Mouse (Mus musculus) liver, embryonic 15.5 days (tissue): ENCODE data around the gene Nav3. TPM values are rescaled to one million over a fixed set of nuclear protein-coding genes. Genes with fewer than 3 reads are reported as not detected.

Source experiments
- ATAC-seq: fragments of 200-750 bp; cut with Nextera tagmentation; 2 replicates; pipeline ENCODE4 v1.8.0; 2017; ENCODE audit warnings: moderate number of reproducible peaks, mild to moderate bottlenecking, moderate library complexity; ENCODE audit not compliant: insufficient read depth
- H3K27ac ChIP-seq: fragments of 300-500 bp; sonication (generic); replicated peaks from 2 replicates; pipeline ENCODE4 v1.5.1; 2015; ENCODE audit warnings: mild to moderate bottlenecking, inconsistent platforms
- H3K27me3 ChIP-seq: fragments of 300-500 bp; sonication (generic); 2 replicates; pipeline ENCODE4 v1.6.1; 2015; ENCODE audit warnings: mild to moderate bottlenecking, inconsistent platforms
- H3K36me3 ChIP-seq: fragments of 300-500 bp; sonication (generic); replicated peaks from 2 replicates; pipeline ENCODE4 v1.6.1; 2015; ENCODE audit warnings: moderate library complexity, mild to moderate bottlenecking, inconsistent platforms
- H3K4me1 ChIP-seq: fragments of 300-500 bp; sonication (generic); replicated peaks from 2 replicates; pipeline ENCODE4 v1.6.1; 2015; ENCODE audit warnings: inconsistent platforms
- H3K4me2 ChIP-seq: fragments of 300-500 bp; sonication (generic); 2 replicates; pipeline ENCODE4 v1.6.1; 2015; ENCODE audit warnings: moderate library complexity, mild to moderate bottlenecking, inconsistent platforms
- H3K4me3 ChIP-seq: fragments of 300-500 bp; sonication (generic); replicated peaks from 2 replicates; pipeline ENCODE4 v1.5.1; 2015; ENCODE audit warnings: mild to moderate bottlenecking, inconsistent platforms
- H3K9ac ChIP-seq: fragments of 300-500 bp; sonication (generic); 2 replicates; pipeline ENCODE4 v1.6.1; 2015; ENCODE audit warnings: moderate library complexity, mild to moderate bottlenecking, inconsistent platforms
- H3K9me3 ChIP-seq: fragments of 300-500 bp; sonication (generic); replicated peaks from 2 replicates; pipeline ENCODE4 v1.6.1; 2016; ENCODE audit warnings: inconsistent platforms
- WGBS: fragments of 180-500 bp; shearing (Covaris S2); methylation state at CpG from one replicate; pipeline ENCODE4 v1.1.7; 2015; ENCODE audit warnings: mixed read lengths; ENCODE audit not compliant: insufficient replicate concordance; 5-methylcytosine and 5-hydroxymethylcytosine counted together
- polyA plus RNA-seq: library from polyadenylated mRNA; unstranded; fragments of >200 nt; fragmentation: Nextera tagmentation; extraction: Ambion mirVana; gene quantifications from 2 replicates; pipeline ENCODE4 v1.2.1, GENCODE M21; 2015

Gene Nav3
- polyA plus RNA-seq, 1 experiment from 2014 or later: 0.12 TPM

DNA sequence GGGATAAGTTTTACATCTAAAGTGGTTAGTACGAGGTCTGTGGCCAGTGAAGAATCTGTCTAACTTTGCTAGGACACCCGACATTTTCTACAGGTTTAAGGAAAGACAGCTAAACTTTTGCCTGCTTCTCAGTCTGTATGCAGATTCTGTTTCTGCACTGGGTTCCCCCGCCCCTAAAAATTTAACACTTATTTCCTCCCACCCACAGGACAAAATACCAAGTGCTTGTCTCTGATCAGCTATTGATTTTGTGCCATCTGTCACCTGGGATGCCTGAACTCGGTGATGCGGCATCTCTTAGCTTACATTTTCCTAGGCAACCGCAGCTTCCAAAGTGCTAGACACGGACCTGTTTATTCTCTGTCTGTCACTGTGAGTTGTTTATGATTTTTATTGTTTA is 814.2 kb downstream of the Nav3 start:
- no peak overlapping the region for H3K27ac ChIP-seq
- ATAC-seq: no peak

DNA sequence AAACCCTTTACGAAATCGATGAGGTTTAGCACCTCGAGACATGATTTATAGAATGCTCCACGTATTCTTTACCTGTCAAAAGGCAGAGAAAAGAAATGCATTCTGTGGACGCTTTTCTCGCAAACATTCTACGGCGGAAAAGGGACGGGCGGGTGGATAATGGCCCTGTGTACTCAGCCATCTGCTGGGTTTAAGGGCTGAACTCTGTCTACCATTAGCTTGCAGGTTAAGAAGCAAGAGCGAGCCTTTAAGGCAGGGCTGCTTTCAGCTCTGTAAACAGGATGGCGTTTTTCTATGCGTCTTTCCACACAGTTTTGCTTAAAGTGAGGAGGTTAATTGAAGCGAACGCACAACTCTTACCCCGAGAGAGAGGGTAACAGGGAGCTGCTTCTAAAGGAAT is 818.3 kb downstream of the Nav3 start:
- no peak for ATAC-seq
- no peaks in the 10 kb centered on the region for H3K9me3 ChIP-seq
- no peak overlapping the region for H3K4me3 ChIP-seq
- H3K27me3 ChIP-seq: no peaks in the 10 kb centered on the region
- no peak overlapping the region for H3K4me2 ChIP-seq
- WGBS: 71% methylated on average over 16 of the region's 16 CpGs
- no peaks in the 10 kb centered on the region for H3K36me3 ChIP-seq
- H3K4me1 ChIP-seq: no peaks in the 10 kb centered on the region
- H3K9ac ChIP-seq: no peak overlapping the region
- H3K27ac ChIP-seq: no peak overlapping the region

More for the DNA sequence above, 814.2 kb downstream of the Nav3 start:
- Histone ChIP-seq H3K4me3 (no peak overlapping the region), H3K4me2 (no peak overlapping the region), H3K36me3 (no peaks in the 10 kb centered on the region), H3K27me3 (no peaks in the 10 kb centered on the region), H3K9ac (no peak overlapping the region), H3K9me3 (no peaks in the 10 kb centered on the region), H3K4me1 (no peaks in the 10 kb centered on the region)
- WGBS: 64% methylated on average over 7 of the region's 7 CpGs
